8 mouse cellular contexts compared by ENCODE assay signal in genomic region chr4:56802669-56803150, GRCm38 (mm10). TPM values are rescaled to one million over a fixed set of nuclear protein-coding genes. Genes with fewer than 3 reads are reported as not detected.
DNase-seq lines count a peak whose midpoint lies in the region; ATAC-seq and TF ChIP-seq lines count a peak whose summit lies in the region.

No protein-coding gene starts in this region.

- peaks cover 0 to 17% of the 10 kb centered on the region in 2 experiments; a peak in 2 of 4 replicates for H3K4me1 ChIP-seq in heart, embryonic 14.5 days (ENCODE audit: control insufficient read depth in 2 of 2, insufficient read depth in 2 of 2, low read length in 2 of 2)
- H3K4me1 ChIP-seq in bone marrow, adult 2 months (ENCODE audit: control insufficient read depth, insufficient read depth, low read length), result no peaks in the 10 kb centered on the region
- peaks cover 9% of the 10 kb centered on the region; the same call in 1 of the 2 replicates for H3K4me1 ChIP-seq in hindbrain, postnatal 0 days (ENCODE audit: insufficient read depth, low read length)
- peaks cover 27% of the 10 kb centered on the region for H3K4me1 ChIP-seq in midbrain, embryonic 13.5 days (replicated peaks)

- H3K27me3 ChIP-seq in heart, embryonic 14.5 days (ENCODE audit: control insufficient read depth, insufficient read depth, low read length), result no peaks in the 10 kb centered on the region
- no peaks in the 10 kb centered on the region for H3K27me3 ChIP-seq in hindbrain, postnatal 0 days (ENCODE audit: insufficient read depth, low read length)
- no peaks in the 10 kb centered on the region for H3K27me3 ChIP-seq in midbrain, embryonic 13.5 days

- peak overlapping the region; percentile 83 for H3K9ac ChIP-seq in heart, embryonic 14.5 days (ENCODE audit: low read length)
- H3K9ac ChIP-seq in hindbrain, postnatal 0 days (replicated peaks; ENCODE audit: low read length), result peak overlapping the region; percentile 80
- peak overlapping the region; percentile 91 for H3K9ac ChIP-seq in midbrain, embryonic 13.5 days (replicated peaks)

- DNase-seq in heart, adult 8-10 months (ENCODE audit: low spot score), result no peak
- no peak for DNase-seq in hindbrain, postnatal 0 days (ENCODE audit: low spot score)
- no peak for DNase-seq in embryo, embryonic 11 days
- DNase-seq in T-cell, adult 2 months (ENCODE audit: low spot score), result no peak
- DNase-seq in thymus, postnatal 14 days, result no peak

- ATAC-seq in heart, embryonic 14.5 days (ENCODE audit: insufficient number of reproducible peaks, insufficient read depth, low FRiP score, low read depth), result no peak
- no peak; the same call in 1 of the 2 replicates for ATAC-seq in hindbrain, postnatal 0 days
- no peak for ATAC-seq in midbrain, embryonic 13.5 days

- H3K27ac ChIP-seq in heart, embryonic 14.5 days (replicated peaks in 1 of 2; ENCODE audit: control insufficient read depth in 1 of 2, insufficient read depth in 1 of 2, low read depth in 2 of 2, low read length in 2 of 2), result peak overlapping the region in 1 of 2 experiments; percentile 61; a peak in 1 of 4 replicates
- no peak overlapping the region; the same call in 1 of the 2 replicates for H3K27ac ChIP-seq in bone marrow, adult 2 months (ENCODE audit: control insufficient read depth, insufficient read depth, low read depth, low read length, poor library complexity)
- H3K27ac ChIP-seq in hindbrain, postnatal 0 days, result peak overlapping the region; percentile 83
- H3K27ac ChIP-seq in midbrain, embryonic 13.5 days, result peak overlapping the region; percentile 82

- peak overlapping the region; percentile 86 for H3K4me2 ChIP-seq in heart, embryonic 14.5 days (ENCODE audit: low read length)
- H3K4me2 ChIP-seq in hindbrain, postnatal 0 days (ENCODE audit: low read depth, low read length), result peak overlapping the region; percentile 89
- peak overlapping the region; percentile 68 for H3K4me2 ChIP-seq in midbrain, embryonic 13.5 days (replicated peaks)

- peaks cover 59% of the 10 kb centered on the region for H3K36me3 ChIP-seq in heart, embryonic 14.5 days (ENCODE audit: control insufficient read depth, insufficient read depth, low read length)
- peaks cover 20% of the 10 kb centered on the region for H3K36me3 ChIP-seq in hindbrain, postnatal 0 days (ENCODE audit: insufficient read depth, low read length)
- H3K36me3 ChIP-seq in midbrain, embryonic 13.5 days, result peaks cover 41% of the 10 kb centered on the region

- no peaks in the 10 kb centered on the region for H3K9me3 ChIP-seq in heart, embryonic 14.5 days (ENCODE audit: control insufficient read depth, low read length)
- no peaks in the 10 kb centered on the region for H3K9me3 ChIP-seq in hindbrain, postnatal 0 days (ENCODE audit: low read length)
- H3K9me3 ChIP-seq in midbrain, embryonic 13.5 days, result no peaks in the 10 kb centered on the region

- H3K4me3 ChIP-seq in heart, embryonic 14.5 days (ENCODE audit: control insufficient read depth in 1 of 2, insufficient read depth in 1 of 2, low read depth in 1 of 2, low read length in 2 of 2), result peak overlapping the region; percentile 60 to 71
- peak overlapping the region; percentile 85 for H3K4me3 ChIP-seq in bone marrow, adult 2 months (replicated peaks; ENCODE audit: control insufficient read depth, low read depth, low read length)
- peak overlapping the region; percentile 97 for H3K4me3 ChIP-seq in hindbrain, postnatal 0 days (ENCODE audit: low read length)
- peak overlapping the region; percentile 91 for H3K4me3 ChIP-seq in midbrain, embryonic 13.5 days (replicated peaks)

- 1% methylated on average over 25 of the region's 25 CpGs for WGBS in heart, embryonic 14.5 days
- WGBS in bone marrow, adult 2 months, result 2% methylated on average over 25 of the region's 25 CpGs
- 2% methylated on average over 25 of the region's 25 CpGs for WGBS in hindbrain, postnatal 0 days
- 2% methylated on average over 25 of the region's 25 CpGs for WGBS in midbrain, embryonic 13.5 days

- no peak for TF ChIP-seq POLR2A in bone marrow, adult 2 months (IDR thresholded peaks at IDR 0.05; ENCODE audit: borderline replicate concordance, control insufficient read depth, low read depth, low read length)

- TF ChIP-seq CTCF in bone marrow, adult 2 months (IDR thresholded peaks at IDR 0.05; ENCODE audit: control insufficient read depth, insufficient read depth, low read length), result no peak
- peak; percentile 14; the same call in 1 of the 2 replicates for TF ChIP-seq CTCF in hindbrain, postnatal 0 days (IDR thresholded peaks at IDR 0.05; ENCODE audit: low read depth)

RNA-seq across cellular contexts. Expression of gene Fam206a, which starts 0.6 kb away (rescaled TPM):
- polyA plus RNA-seq in heart, embryonic 14.5 days (2014; fragmentation: Nextera tagmentation; extraction: Ambion mirVana), result 11.2 and 12.1 TPM in 2 replicates
- total RNA-seq in heart, adult 8-10 months (2022), result 1 to 10 TPM; 1.8 to 3.3 (median 2.3) TPM
- polyA plus RNA-seq in bone marrow, adult 2 months (2011; ENCODE audit: insufficient read depth, insufficient read length, low replicate concordance, missing spikeins), result 3.7 and 4.2 TPM in 2 replicates
- total RNA-seq in hindbrain, postnatal 0 days (2014; rRNA removed), result 9.1 and 9.6 TPM in 2 replicates
- 9.4 and 9.7 TPM in 2 replicates for polyA plus RNA-seq in hindbrain, postnatal 0 days (2015; fragmentation: Nextera tagmentation; extraction: Ambion mirVana)
- 16.8 and 19.0 TPM in 2 replicates for polyA plus RNA-seq in midbrain, embryonic 13.5 days (2015; fragmentation: Nextera tagmentation; extraction: Ambion mirVana)

RNA-seq across cellular contexts. Expression of gene Elp1, which starts 0.6 kb away (rescaled TPM):
- 36.6 and 39.2 TPM in 2 replicates for polyA plus RNA-seq in heart, embryonic 14.5 days (2014; fragmentation: Nextera tagmentation; extraction: Ambion mirVana)
- total RNA-seq in heart, adult 8-10 months (2022), result 10 to 100 TPM; 20.0 to 22.7 (median 21.4) TPM
- 20.2 and 44.5 TPM in 2 replicates for polyA plus RNA-seq in bone marrow, adult 2 months (2011; ENCODE audit: insufficient read depth, insufficient read length, low replicate concordance, missing spikeins)
- 94.6 and 95.6 TPM in 2 replicates for total RNA-seq in hindbrain, postnatal 0 days (2014; rRNA removed)
- 41.6 and 44.2 TPM in 2 replicates for polyA plus RNA-seq in hindbrain, postnatal 0 days (2015; fragmentation: Nextera tagmentation; extraction: Ambion mirVana)
- 63.3 and 66.1 TPM in 2 replicates for polyA plus RNA-seq in midbrain, embryonic 13.5 days (2015; fragmentation: Nextera tagmentation; extraction: Ambion mirVana)

RNA-seq across cellular contexts. Expression of gene Actl7a, which starts 59.5 kb away (rescaled TPM):
- polyA plus RNA-seq in heart, embryonic 14.5 days (2014; fragmentation: Nextera tagmentation; extraction: Ambion mirVana), result not detected in 2 replicates
- total RNA-seq in heart, adult 8-10 months (2022), result not detected
- polyA plus RNA-seq in bone marrow, adult 2 months (2011; ENCODE audit: insufficient read depth, insufficient read length, low replicate concordance, missing spikeins), result not detected in 2 replicates
- not detected in 2 replicates for total RNA-seq in hindbrain, postnatal 0 days (2014; rRNA removed)
- polyA plus RNA-seq in hindbrain, postnatal 0 days (2015; fragmentation: Nextera tagmentation; extraction: Ambion mirVana), result not detected in 2 replicates
- polyA plus RNA-seq in midbrain, embryonic 13.5 days (2015; fragmentation: Nextera tagmentation; extraction: Ambion mirVana), result 0.11 TPM in 1 of 2 replicates, not detected in the other
